Mouse (Mus musculus) olfactory bulb, adult 2 months (tissue): Measurements from ENCODE around the gene Serac1.

Source experiments
- CTCF ChIP-seq: fragments of 200-500 bp; IDR thresholded peaks from 2 replicates; pipeline ENCODE4 v1.5.1; 2012; ENCODE audit warnings: low read depth, mild to moderate bottlenecking, low read length, moderate library complexity; ENCODE audit not compliant: insufficient read depth
- POLR2A ChIP-seq: fragments of 200-500 bp; IDR thresholded peaks from 2 replicates; pipeline ENCODE4 v1.6.1; 2012; ENCODE audit warnings: mild to moderate bottlenecking, low read depth, low read length, moderate library complexity; ENCODE audit not compliant: insufficient read depth

- TF ChIP-seq CTCF (no peak), POLR2A (no peak)
Measured at GRCm38 (mm10) chr17:5996589-5996988, 83.0 kb downstream of the Serac1 start.
